Mouse (Mus musculus) midbrain, embryonic 13.5 days (tissue): ENCODE results near the gene Tspan32. TPM values are rescaled to one million over a fixed set of nuclear protein-coding genes. Genes with fewer than 3 reads are reported as not detected.
A peak's percentile ranks its signal among the peaks of the same experiment; 100 is the strongest.

Experiments used
- ATAC-seq: fragments of 200-750 bp; cut with Nextera tagmentation; 2 replicates; pipeline ENCODE4 v1.8.0; 2017; ENCODE audit warnings: mild to moderate bottlenecking, moderate TSS enrichment, moderate library complexity
- H3K27ac ChIP-seq: fragments of 300-500 bp; sonication (generic); 2 replicates; pipeline ENCODE4 v1.5.1; 2015; ENCODE audit warnings: inconsistent platforms, mild to moderate bottlenecking, moderate library complexity
- H3K27me3 ChIP-seq: fragments of 300-500 bp; sonication (generic); 2 replicates; pipeline ENCODE4 v1.6.1; 2015; ENCODE audit warnings: mild to moderate bottlenecking, inconsistent platforms
- H3K36me3 ChIP-seq: fragments of 300-500 bp; sonication (generic); 2 replicates; pipeline ENCODE4 v1.6.1; 2015; ENCODE audit warnings: mild to moderate bottlenecking, inconsistent platforms
- H3K4me1 ChIP-seq: fragments of 300-500 bp; sonication (generic); replicated peaks from 2 replicates; pipeline ENCODE4 v1.6.1; 2015; ENCODE audit warnings: inconsistent platforms
- H3K4me2 ChIP-seq: fragments of 300-500 bp; sonication (generic); replicated peaks from 2 replicates; pipeline ENCODE4 v1.6.1; 2015; ENCODE audit warnings: moderate library complexity, mild to moderate bottlenecking, inconsistent platforms
- H3K4me3 ChIP-seq: fragments of 300-500 bp; sonication (generic); replicated peaks from 2 replicates; pipeline ENCODE4 v1.5.1; 2015; ENCODE audit warnings: mild to moderate bottlenecking, inconsistent platforms
- H3K9ac ChIP-seq: fragments of 300-500 bp; sonication (generic); replicated peaks from 2 replicates; pipeline ENCODE4 v1.6.1; 2015; ENCODE audit warnings: mild to moderate bottlenecking, inconsistent platforms
- H3K9me3 ChIP-seq: fragments of 300-500 bp; sonication (generic); 2 replicates; pipeline ENCODE4 v1.6.1; 2016; ENCODE audit warnings: mild to moderate bottlenecking, inconsistent platforms
- WGBS: fragments of 180-500 bp; shearing (Covaris S2); methylation state at CpG from one replicate; pipeline ENCODE4 v1.1.7; 2015; 5-methylcytosine and 5-hydroxymethylcytosine counted together
- polyA plus RNA-seq: library from polyadenylated mRNA; unstranded; fragments of >200 nt; fragmentation: Nextera tagmentation; extraction: Ambion mirVana; gene quantifications from 2 replicates; pipeline ENCODE4 v1.2.1, GENCODE M21; 2015

The Tspan32 gene
- polyA plus RNA-seq, 1 experiment from 2014 or later, result 0.50 TPM

- Histone ChIP-seq H3K27ac (no peak overlapping the region), H3K9ac (no peak overlapping the region), H3K4me1 (no peaks in the 10 kb centered on the region), H3K4me3 (no peak overlapping the region), H3K36me3 (no peaks in the 10 kb centered on the region), H3K4me2 (no peak overlapping the region), H3K27me3 (peaks cover 3% of the 10 kb centered on the region; the same call in 1 of the 2 replicates), H3K9me3 (no peaks in the 10 kb centered on the region)
- no peak for ATAC-seq
- WGBS, result 75% methylated on average over 3 of the region's 3 CpGs
Observed at GRCm38 (mm10) chr7:142995630-142996338, 9.1 kb upstream of the Tspan32 start.

GRCm38 (mm10) chr7:142996998-142997397 lies 7.8 kb upstream of the Tspan32 start:
- 78% methylated on average over 2 of the region's 2 CpGs for WGBS
- no peaks in the 10 kb centered on the region for H3K27me3 ChIP-seq
- ATAC-seq, result no peak
- no peaks in the 10 kb centered on the region for H3K9me3 ChIP-seq
- no peak overlapping the region for H3K27ac ChIP-seq
- no peak overlapping the region for H3K4me2 ChIP-seq
- no peak overlapping the region for H3K4me3 ChIP-seq
- no peak overlapping the region for H3K9ac ChIP-seq
- H3K4me1 ChIP-seq, result no peaks in the 10 kb centered on the region
- H3K36me3 ChIP-seq, result no peaks in the 10 kb centered on the region

- H3K27ac ChIP-seq, result no peak overlapping the region
- no peak overlapping the region for H3K4me2 ChIP-seq
- 85% methylated on average over 3 of the region's 3 CpGs for WGBS
- no peak for ATAC-seq
- H3K9me3 ChIP-seq, result no peaks in the 10 kb centered on the region
- no peak overlapping the region for H3K9ac ChIP-seq
- no peaks in the 10 kb centered on the region for H3K4me1 ChIP-seq
- H3K36me3 ChIP-seq, result no peaks in the 10 kb centered on the region
- H3K27me3 ChIP-seq, result no peaks in the 10 kb centered on the region
- H3K4me3 ChIP-seq, result no peak overlapping the region
Observed at GRCm38 (mm10) chr7:142997403-142998150, 7.3 kb upstream of the Tspan32 start.

- WGBS, result 46% methylated on average over 3 of the region's 3 CpGs
- Histone ChIP-seq H3K27ac (no peak overlapping the region), H3K4me2 (no peak overlapping the region), H3K9ac (no peak overlapping the region), H3K36me3 (no peaks in the 10 kb centered on the region), H3K9me3 (no peaks in the 10 kb centered on the region), H3K4me1 (0 out of 2 replicates have a peak, but pooled peaks cover 2% of the 10 kb centered on the region), H3K27me3 (no peaks in the 10 kb centered on the region), H3K4me3 (no peak overlapping the region)
- ATAC-seq, result no peak
Observed at GRCm38 (mm10) chr7:143002679-143003078, 2.2 kb upstream of the Tspan32 start.

- no peak overlapping the region for H3K4me2 ChIP-seq
- 82% methylated on average over 6 of the region's 6 CpGs for WGBS
- H3K9ac ChIP-seq, result no peak overlapping the region
- no peaks in the 10 kb centered on the region for H3K9me3 ChIP-seq
- H3K36me3 ChIP-seq, result no peaks in the 10 kb centered on the region
- H3K4me1 ChIP-seq, result peaks cover 10% of the 10 kb centered on the region; the same call in 1 of the 2 replicates
- no peak overlapping the region for H3K4me3 ChIP-seq
- no peak overlapping the region for H3K27ac ChIP-seq
- no peak for ATAC-seq
- no peaks in the 10 kb centered on the region for H3K27me3 ChIP-seq
Observed at GRCm38 (mm10) chr7:143005344-143006096, 674 bp downstream of the Tspan32 start.

GRCm38 (mm10) chr7:143006097-143006755 lies 1.4 kb downstream of the Tspan32 start:
- no peaks in the 10 kb centered on the region for H3K9me3 ChIP-seq
- H3K4me3 ChIP-seq, result no peak overlapping the region
- H3K27me3 ChIP-seq, result no peaks in the 10 kb centered on the region
- no peak overlapping the region for H3K27ac ChIP-seq
- ATAC-seq, result no peak
- H3K9ac ChIP-seq, result no peak overlapping the region
- H3K36me3 ChIP-seq, result no peaks in the 10 kb centered on the region
- peaks cover 10% of the 10 kb centered on the region; the same call in 1 of the 2 replicates for H3K4me1 ChIP-seq
- 77% methylated on average over 2 of the region's 2 CpGs for WGBS
- no peak overlapping the region for H3K4me2 ChIP-seq

- H3K27me3 ChIP-seq, result no peaks in the 10 kb centered on the region
- peaks cover 11% of the 10 kb centered on the region for H3K4me1 ChIP-seq
- H3K36me3 ChIP-seq, result no peaks in the 10 kb centered on the region
- H3K4me3 ChIP-seq, result no peak overlapping the region
- H3K9me3 ChIP-seq, result no peaks in the 10 kb centered on the region
- no peak overlapping the region for H3K4me2 ChIP-seq
- no peak overlapping the region for H3K27ac ChIP-seq
- no peak overlapping the region for H3K9ac ChIP-seq
- no peak for ATAC-seq
- WGBS, result 92% methylated on average over 8 of the region's 8 CpGs
Observed at GRCm38 (mm10) chr7:143006756-143007598, 2.1 kb downstream of the Tspan32 start.

GRCm38 (mm10) chr7:143007599-143008369 lies 2.9 kb downstream of the Tspan32 start:
- peak; percentile 77 for ATAC-seq
- peak overlapping the region; percentile 58; the same call in 1 of the 2 replicates for H3K27ac ChIP-seq

GRCm38 (mm10) chr7:143008370-143008926 lies 3.6 kb downstream of the Tspan32 start:
- Histone ChIP-seq H3K27ac (peak overlapping the region; percentile 58; the same call in 1 of the 2 replicates), H3K9ac (no peak overlapping the region), H3K4me3 (no peak overlapping the region), H3K9me3 (no peaks in the 10 kb centered on the region), H3K36me3 (no peaks in the 10 kb centered on the region), H3K4me2 (no peak overlapping the region), H3K27me3 (no peaks in the 10 kb centered on the region), H3K4me1 (peaks cover 26% of the 10 kb centered on the region)
- ATAC-seq, result peak; percentile 32; the same call in 1 of the 2 replicates
- WGBS, result 74% methylated on average over 8 of the region's 8 CpGs

More at GRCm38 (mm10) chr7:143007599-143008369, 2.9 kb downstream of the Tspan32 start:
- Histone ChIP-seq H3K4me1 (peaks cover 19% of the 10 kb centered on the region), H3K36me3 (no peaks in the 10 kb centered on the region), H3K9ac (no peak overlapping the region), H3K4me2 (no peak overlapping the region), H3K4me3 (no peak overlapping the region), H3K27me3 (no peaks in the 10 kb centered on the region), H3K9me3 (no peaks in the 10 kb centered on the region)
- 43% methylated on average over 17 of the region's 17 CpGs for WGBS

- no peak overlapping the region for H3K9ac ChIP-seq
- H3K27me3 ChIP-seq, result no peaks in the 10 kb centered on the region
- H3K4me2 ChIP-seq, result no peak overlapping the region
- peaks cover 31% of the 10 kb centered on the region for H3K4me1 ChIP-seq
- no peak overlapping the region for H3K27ac ChIP-seq
- WGBS, result 70% methylated on average over 3 of the region's 4 CpGs
- no peak overlapping the region for H3K4me3 ChIP-seq
- H3K36me3 ChIP-seq, result no peaks in the 10 kb centered on the region
- ATAC-seq, result no peak
- no peaks in the 10 kb centered on the region for H3K9me3 ChIP-seq
Observed at GRCm38 (mm10) chr7:143008996-143009665, 4.3 kb downstream of the Tspan32 start.
